Mouse (Mus musculus): ENCODE measurements around the gene Sprr3. TPM values are rescaled to one million over a fixed set of nuclear protein-coding genes. Genes with fewer than 3 reads are reported as not detected.
"Not testable (repeated sequence)": the region's sequence is repeated elsewhere in the genome, so short reads cannot be mapped to it uniquely, and the experiment has no call there.

Sprr3 gene
- total RNA-seq (2021), result not detected
- long read RNA-seq, experiment 1, result 0 reads
- long read RNA-seq, experiment 2, result 0 reads

DNA sequence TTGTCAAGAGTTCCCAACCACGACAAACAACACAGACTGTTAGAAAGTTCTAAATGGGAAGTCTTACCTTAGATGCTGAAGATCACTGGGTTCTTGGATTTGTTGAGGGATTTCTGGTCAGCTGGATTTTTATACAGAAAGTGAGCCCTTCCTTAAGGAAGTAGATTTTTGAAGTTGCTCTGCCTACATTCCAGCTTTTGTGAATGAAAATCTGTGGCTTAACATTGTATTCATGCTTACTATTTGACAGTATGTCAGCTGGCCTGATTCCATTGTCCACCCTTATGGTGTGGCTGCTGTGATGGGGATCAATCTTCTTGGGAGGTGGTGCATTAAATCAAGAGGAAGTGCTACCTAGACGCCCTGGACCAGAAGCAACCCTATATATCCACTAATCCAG, at the start of gene Sprr3:
Gene Sprr3, minus strand, starts transcription at position 101 of the 400 bp plus-strand sequence.
- DNase-seq (ENCODE audit: low spot score in 2 of 2), result no peak

DNA sequence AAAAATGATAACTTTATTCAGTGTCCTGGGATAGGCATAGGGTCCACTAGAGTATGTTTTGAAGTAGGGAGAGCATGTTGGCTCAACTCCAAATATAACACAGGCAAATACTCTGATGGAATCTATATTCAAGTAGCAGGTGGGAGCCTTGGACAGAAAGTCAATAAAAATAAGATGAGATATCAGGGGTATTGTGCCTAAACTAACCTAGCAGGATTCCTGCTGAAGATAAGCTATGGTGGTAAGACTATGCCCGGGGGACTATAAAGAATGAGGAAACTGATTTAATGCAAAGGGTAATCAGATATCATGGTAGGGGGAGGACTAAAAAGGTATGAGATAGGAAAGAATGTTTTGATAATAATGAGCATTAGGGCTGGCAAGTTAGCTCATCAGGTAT, 49.7 kb upstream of the Sprr3 start:
- DNase-seq (ENCODE audit: low spot score in 2 of 2), result no peak

DNA sequence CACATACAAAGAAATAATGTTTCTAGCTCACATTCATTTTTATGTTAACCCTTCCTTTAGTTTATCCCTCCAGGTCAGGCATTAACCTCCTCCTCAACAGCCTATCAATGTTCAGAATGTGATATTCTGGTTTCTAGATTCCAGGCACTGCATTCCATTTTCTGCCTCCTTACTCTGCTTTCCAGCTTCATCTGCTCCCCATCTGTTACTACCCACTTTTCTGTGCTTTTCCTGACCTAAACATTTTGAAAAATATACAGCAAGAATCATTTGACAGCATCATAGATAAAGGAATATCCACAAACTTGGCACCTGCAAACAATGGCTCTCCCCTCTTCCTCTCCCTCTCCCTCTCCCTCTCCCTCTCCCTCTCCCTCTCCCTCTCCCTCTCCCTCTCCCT, 45.0 kb upstream of the Sprr3 start:
- no peak for DNase-seq (ENCODE audit: low spot score in 2 of 2)

DNA sequence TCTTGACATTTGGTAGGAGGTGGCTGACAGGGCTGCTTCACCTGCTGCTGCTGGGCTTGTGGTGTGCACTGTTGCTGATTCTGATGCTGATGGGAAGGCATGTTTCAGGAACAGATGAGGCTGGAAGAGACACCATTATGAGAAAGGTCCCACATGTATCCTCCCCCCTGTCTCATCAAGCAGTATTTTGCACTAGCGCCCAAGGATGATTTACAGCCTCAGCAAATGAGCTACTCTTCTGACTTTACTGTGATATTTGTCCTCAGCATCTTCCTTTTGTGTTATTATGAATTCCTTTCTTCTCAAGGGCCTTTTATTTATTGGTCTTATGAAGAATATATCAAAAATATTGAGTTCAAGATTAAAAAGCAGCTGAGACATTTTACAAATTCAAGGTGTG, 41.9 kb upstream of the Sprr3 start, which contains the start of gene Sprr4:
Gene Sprr4, minus strand, starts transcription at position 101 of the 400 bp plus-strand sequence.
- DNase-seq (ENCODE audit: low spot score in 2 of 2), result no peak

DNA sequence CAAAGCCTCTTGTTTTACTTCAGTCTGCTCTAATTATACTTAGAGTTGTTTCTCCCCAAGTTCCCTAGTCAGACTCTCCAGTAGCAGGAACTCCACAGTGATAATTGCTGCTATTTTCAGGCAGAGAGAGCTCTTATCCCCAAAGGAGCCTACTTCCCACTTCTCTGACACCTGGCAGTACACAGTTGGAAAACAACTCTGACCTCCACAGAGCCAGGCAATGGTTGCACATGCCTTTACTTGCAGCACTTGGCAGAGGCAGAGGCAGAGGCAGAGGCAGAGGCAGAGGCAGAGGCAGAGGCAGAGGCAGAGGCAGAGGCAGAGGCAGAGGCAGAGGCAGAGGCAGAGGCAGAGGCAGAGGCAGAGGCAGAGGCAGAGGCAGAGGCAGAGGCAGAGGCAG, 31.7 kb upstream of the Sprr3 start:
- not testable (repeated sequence) for DNase-seq (ENCODE audit: low spot score in 2 of 2)

DNA sequence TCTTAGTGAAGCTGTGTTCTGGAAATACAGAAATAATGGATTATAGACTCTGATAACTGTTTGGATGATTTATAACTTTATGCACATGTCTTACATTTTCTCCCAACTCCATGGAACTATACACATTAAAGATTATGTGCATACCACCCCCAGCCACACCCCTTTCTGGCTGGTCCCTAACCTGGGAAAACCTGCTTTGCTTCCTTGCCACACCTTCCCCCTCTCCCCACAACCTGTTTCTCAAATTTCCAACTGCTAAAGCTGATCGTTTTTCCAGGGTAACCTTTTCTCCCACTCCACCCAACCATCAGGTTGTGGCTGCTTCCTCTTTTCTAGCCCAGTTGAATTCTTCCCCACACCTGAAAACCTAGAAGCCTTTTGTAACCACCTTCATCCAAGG, 27.8 kb upstream of the Sprr3 start:
- DNase-seq (ENCODE audit: low spot score in 2 of 2), result no peak

DNA sequence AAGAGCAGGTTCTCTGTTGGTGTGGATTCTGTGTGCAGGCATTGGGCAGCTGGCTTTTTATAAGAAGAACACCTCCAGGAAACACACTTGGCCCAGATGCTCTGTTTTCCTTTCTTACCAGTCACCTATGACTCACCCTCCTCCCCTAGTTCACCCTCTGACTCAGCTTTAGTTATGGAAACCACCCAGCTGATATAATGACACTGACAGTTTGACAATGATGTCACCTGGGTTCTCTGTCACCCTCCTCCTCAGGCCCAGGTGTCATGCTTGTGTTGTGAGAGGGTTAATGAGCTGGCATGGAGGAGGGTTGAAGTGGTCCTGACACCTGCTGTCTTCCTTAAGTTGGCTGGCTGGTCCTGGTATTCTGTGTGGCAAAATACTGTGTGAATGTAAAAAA, 27.3 kb upstream of the Sprr3 start, which contains the start of gene Sprr1a:
Gene Sprr1a, minus strand, starts transcription at position 33 of the 400 bp plus-strand sequence.
- no peak for DNase-seq (ENCODE audit: low spot score in 2 of 2)

DNA sequence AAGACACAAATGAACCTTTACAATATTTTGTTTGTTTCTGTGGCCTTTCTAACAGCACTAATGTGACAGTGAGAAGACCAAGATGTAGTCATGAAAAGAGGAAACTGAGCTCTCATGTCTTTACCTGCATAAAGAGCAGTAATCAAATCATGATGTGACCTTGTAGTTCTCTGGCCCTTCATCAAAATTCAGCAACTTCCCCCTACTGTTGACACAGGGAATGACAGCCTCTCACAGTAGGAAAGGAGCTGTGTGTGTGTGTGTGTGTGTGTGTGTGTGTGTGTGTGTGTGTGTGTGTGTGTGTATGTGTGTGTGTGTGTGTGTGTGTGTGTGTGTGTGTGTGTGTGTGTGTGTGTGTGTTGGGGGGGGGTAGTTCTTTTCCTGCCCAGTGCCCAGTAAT, 22.7 kb upstream of the Sprr3 start:
- DNase-seq (ENCODE audit: low spot score in 2 of 2), result not testable (repeated sequence)

DNA sequence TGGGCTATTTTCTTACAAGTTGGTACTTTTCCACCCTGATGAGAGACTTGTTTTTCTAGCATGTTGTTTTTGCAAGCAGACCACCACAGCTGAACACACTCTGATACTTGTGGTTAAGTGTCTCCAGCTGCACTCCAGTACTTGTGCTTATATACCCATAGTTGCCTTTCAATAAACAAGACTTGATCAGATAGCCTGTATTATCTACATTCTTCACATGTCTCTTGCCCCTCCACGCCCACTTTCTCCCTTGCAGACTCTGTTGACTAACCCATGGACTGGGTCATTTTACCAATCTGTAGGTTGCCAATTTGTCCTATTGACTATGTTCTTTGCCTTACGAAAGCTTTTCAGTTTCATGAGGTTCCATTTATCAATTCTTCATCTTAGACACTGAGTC, 11.6 kb upstream of the Sprr3 start:
- no peak for DNase-seq (ENCODE audit: low spot score in 2 of 2)

DNA sequence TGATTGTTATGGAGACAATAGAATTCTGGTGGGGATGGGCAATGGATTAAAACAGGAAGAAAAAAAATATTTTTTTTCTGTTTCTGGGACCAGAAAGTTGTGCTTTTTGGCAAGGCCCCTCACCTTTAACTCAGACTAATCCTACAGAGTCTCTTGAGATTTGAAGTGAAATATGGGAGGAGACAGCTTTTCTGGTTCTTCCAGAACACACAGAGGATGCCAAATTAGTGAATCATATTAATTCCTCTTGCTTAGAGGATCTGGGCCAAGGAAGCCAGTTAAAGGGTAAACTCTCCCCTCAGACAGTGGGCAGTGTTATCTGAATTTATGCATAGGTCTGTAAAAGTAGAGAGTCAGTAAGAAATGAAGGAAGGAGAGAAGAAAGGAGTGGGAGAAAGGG, 8.9 kb upstream of the Sprr3 start:
- DNase-seq (ENCODE audit: low spot score in 2 of 2), result no peak

DNA sequence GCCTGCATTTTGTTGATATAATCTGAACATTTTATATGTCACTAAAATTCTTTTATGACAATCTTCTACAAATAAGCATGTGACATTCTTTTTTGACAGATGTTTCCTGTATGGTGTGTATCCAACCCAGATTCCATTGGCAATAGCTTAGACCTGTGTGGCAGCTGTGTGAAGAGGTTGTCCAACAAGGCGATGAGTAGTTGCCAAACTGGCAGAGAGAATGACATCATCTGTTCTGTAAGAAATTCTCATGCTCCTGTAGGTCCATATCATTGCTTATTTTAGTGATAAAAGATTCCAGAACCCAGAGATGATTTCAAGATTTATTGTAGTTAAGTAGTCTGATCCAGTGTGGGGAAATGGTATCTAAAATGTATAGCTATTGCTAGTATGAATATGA, 8.1 kb upstream of the Sprr3 start:
- no peak for DNase-seq (ENCODE audit: low spot score in 2 of 2)

DNA sequence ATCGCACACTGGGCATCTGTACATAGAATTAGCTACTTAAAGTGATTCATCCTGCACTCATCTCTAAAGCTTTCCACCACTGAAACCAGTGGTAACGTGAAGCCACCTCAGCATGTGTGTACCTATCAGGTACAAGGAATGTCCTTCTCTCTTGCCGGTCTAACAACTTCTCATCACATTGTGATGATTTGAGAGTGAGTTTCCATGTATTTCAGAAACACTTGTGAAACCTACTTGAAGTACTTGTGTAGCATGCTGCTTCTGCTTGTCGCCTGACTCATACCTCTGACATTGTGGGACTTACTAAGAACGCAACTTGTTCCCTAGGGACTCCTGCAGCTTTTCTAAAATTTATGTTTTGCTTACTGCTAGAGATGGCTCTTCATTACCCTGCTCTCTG, 3.4 kb downstream of the Sprr3 start:
- DNase-seq (ENCODE audit: low spot score in 2 of 2), result no peak

DNA sequence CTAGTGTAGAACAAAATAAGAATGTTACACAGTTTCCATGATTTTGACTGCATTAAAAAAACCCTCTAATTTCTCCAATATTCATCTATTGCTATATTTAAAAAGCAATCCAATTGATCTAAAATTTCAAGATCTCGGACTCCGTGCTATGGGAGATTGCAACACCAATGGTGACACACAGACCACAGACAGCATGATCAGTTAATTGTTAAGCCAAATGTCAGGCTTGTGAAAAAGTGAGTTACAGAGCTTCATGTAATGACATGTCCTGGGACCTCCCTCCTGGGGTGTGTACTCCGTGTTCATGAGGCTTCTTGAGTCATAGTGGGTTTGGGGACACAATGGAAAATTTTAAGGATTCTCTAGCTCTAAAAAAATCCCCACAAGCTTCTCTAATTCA, 18.3 kb downstream of the Sprr3 start:
- no peak for DNase-seq (ENCODE audit: low spot score in 2 of 2)

DNA sequence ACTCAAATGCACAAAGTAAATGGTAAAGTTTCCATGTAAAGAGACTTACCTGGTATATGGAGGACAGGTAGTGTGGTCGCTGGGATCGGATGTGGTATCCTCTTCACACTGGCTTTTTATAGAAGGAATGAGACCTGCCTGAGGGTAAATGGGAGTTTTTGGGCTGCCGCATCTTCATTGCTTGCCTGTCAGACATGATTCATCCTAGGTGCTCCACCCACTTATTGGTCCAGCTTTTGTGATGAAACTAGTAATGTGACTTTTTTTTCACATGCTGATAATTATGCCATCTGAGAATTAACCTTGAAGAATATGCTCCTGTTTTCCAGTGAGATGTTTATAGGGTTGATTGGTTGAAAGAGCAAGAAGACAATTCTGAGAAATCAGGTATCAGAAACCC, 19.8 kb downstream of the Sprr3 start, which contains the start of gene Sprr1b:
Gene Sprr1b, minus strand, starts transcription at position 101 of the 400 bp plus-strand sequence.
- no peak for DNase-seq (ENCODE audit: low spot score in 2 of 2)

DNA sequence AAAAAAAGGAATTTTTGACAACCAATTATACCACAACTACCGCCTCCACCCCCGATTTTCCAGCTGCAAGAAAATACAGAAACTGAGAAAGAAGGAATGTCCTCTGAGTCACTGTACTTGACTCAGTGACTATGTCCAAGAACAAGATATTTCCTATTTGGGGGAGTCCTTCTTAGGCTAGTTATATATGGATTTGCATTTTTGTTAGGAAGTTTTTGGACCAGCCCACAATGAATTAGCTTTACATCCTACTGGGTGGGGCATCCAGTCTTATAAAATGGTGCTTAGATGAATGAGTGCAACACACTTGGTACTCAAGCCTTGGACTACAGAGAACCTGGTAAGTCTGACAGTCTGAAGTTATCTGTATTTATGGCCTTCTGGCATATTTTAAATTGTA, 26.2 kb downstream of the Sprr3 start, which contains the start of gene Sprr2k:
Gene Sprr2k, plus strand, starts transcription at position 301 of the 400 bp plus-strand sequence.
- DNase-seq (ENCODE audit: low spot score in 2 of 2), result no peak

DNA sequence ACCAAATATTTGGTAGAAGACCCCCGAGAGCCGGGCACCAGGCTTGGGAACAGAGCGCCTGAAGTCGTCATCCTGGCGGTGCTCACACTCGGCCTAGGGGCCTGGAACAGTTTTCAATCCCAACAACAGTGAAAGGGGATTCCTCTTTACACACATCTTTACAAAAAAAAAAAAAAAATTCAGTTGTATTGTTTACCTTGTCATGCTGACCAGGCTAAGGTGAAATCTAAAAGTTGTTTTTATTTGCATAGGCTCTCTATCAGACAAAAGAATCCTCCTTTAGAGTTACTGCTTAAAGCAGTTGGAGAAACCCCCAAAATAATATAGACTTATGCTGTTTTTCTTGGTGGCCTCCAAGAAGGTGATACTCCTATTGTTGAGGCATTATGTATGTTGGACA, 29.2 kb downstream of the Sprr3 start, which contains the start of gene Gm9774:
Gene Gm9774, minus strand, starts transcription at position 101 of the 400 bp plus-strand sequence.
- DNase-seq (ENCODE audit: low spot score in 2 of 2), result no peak

DNA sequence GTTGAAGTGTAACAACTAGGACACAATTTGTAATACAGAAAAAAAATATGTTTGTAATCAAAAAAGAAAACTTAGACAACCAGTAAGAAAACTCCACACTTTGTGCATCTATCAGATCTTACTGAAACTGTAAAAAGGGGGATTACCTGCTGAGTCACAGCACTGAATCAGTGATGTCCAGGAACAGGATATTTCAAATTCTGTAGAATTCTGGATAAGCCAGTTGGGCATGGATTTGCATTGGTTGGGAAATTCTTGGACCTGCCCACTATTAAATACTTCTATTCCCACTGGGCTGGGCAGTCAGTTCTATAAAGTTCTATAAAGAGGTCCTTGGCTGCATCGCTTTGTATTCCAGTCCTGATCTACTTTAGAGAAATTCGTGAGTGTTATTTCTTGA, 40.7 kb downstream of the Sprr3 start, which contains the start of gene Sprr2j-ps:
Gene Sprr2j-ps, plus strand, starts transcription at position 301 of the 400 bp plus-strand sequence.
- DNase-seq (ENCODE audit: low spot score in 2 of 2), result no peak

DNA sequence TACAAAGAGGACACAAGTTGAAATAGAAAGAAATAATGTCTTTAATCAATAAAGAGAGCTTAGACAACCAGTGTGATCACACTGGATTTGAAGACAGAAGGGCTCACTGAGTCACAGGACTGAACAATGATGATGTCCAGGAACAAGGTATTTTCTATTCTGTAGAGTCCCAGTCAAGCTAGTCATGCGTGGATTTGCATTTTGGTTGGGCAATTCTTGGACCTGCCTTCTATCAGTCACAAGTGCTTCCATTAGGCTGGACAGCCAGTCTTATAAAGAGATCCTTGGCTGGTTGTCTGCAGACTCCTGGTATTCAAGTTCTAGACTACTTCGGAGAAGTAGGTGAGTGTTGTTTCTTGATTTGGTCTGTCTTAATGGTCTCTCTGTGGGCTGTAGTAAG, 50.8 kb downstream of the Sprr3 start, which contains the start of gene Sprr2i:
Gene Sprr2i, plus strand, starts transcription at position 301 of the 400 bp plus-strand sequence.
- DNase-seq (ENCODE audit: low spot score in 2 of 2), result no peak

Other genes starting within 250 kb of the Sprr3 start
- gene Sprr2a1, start 242.9 kb downstream of the Sprr3 start, total RNA-seq (2021), result not detected
- not detected for gene Sprr2a2, start 242.8 kb downstream of the Sprr3 start, total RNA-seq (2021)
- not detected for gene Sprr2a3, start 173.3 kb downstream of the Sprr3 start, total RNA-seq (2021)
- not detected for gene Sprr2b, start 142.1 kb downstream of the Sprr3 start, total RNA-seq (2021)
- gene Sprr2d, start 119.6 kb downstream of the Sprr3 start, total RNA-seq (2021), result not detected
- gene Sprr2e, start 106.6 kb downstream of the Sprr3 start, total RNA-seq (2021), result not detected
- not detected for gene Sprr2f, start 93.5 kb downstream of the Sprr3 start, total RNA-seq (2021)
- gene Sprr2h, start 73.0 kb downstream of the Sprr3 start, total RNA-seq (2021), result not detected
- not detected for gene Sprr2i, start 50.7 kb downstream of the Sprr3 start, total RNA-seq (2021)
- gene Sprr2j-ps, start 40.6 kb downstream of the Sprr3 start, total RNA-seq (2021), result not detected
- 1 to 10 TPM; 2.3 to 4.4 TPM for gene Gm9774, start 29.3 kb downstream of the Sprr3 start, total RNA-seq (2021)
- not detected for gene Sprr2k, start 26.1 kb downstream of the Sprr3 start, total RNA-seq (2021)
- not detected for gene Sprr1b, start 19.9 kb downstream of the Sprr3 start, total RNA-seq (2021)
- gene Sprr1a, start 27.2 kb upstream of the Sprr3 start, total RNA-seq (2021), result not detected
- not detected for gene Sprr4, start 41.8 kb upstream of the Sprr3 start, total RNA-seq (2021)
- gene 2310046K23Rik, start 75.8 kb upstream of the Sprr3 start, total RNA-seq (2021), result not detected
- gene Ivl, start 115.0 kb upstream of the Sprr3 start, total RNA-seq (2021), result not detected
- gene Smcp, start 130.3 kb upstream of the Sprr3 start, total RNA-seq (2021), result not detected
- not detected for gene 2210017I01Rik, start 148.8 kb upstream of the Sprr3 start, total RNA-seq (2021)
- not detected for gene Lce6a, start 162.9 kb upstream of the Sprr3 start, total RNA-seq (2021)
- not detected for gene Lce1a1, start 189.6 kb upstream of the Sprr3 start, total RNA-seq (2021)
- not detected for gene Lce1b, start 198.2 kb upstream of the Sprr3 start, total RNA-seq (2021)
- not detected for gene Lce1a2, start 211.6 kb upstream of the Sprr3 start, total RNA-seq (2021)
- gene Lce1c, start 220.5 kb upstream of the Sprr3 start, total RNA-seq (2021), result not detected
- not detected for gene Lce1d, start 228.5 kb upstream of the Sprr3 start, total RNA-seq (2021)

All from layer of hippocampus, postnatal 14 days (tissue).